Mouse (Mus musculus): ENCODE measurements around the gene Trim44. TPM values are rescaled to one million over a fixed set of nuclear protein-coding genes. Genes with fewer than 3 reads are reported as not detected.

Gene Trim44
- total RNA-seq, 2 experiments from 2014 or later: 38.6 to 40.6 TPM

DNA sequence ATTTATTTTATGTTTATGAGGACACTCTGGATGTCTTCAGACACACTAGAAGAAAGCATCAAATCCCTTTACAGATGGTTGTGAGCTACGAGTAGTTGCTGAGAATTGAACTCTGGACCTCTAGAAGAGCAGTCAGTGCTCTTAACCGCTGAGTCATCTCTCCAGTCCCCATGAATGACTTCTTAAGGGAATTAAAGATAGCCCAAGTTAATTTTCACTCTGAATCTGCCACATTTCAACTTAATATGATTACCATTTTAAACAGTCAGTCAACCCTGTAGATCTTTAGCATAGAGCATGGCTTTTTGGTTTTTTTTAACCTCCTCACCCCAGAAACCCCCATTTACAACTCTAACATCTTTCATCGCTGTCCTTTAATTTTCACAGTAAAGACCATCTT lies 2.1 kb upstream of the Trim44 start:
- intact Hi-C loops (cut with DNase I): no loop called here
- DNase-seq: no peak

DNA sequence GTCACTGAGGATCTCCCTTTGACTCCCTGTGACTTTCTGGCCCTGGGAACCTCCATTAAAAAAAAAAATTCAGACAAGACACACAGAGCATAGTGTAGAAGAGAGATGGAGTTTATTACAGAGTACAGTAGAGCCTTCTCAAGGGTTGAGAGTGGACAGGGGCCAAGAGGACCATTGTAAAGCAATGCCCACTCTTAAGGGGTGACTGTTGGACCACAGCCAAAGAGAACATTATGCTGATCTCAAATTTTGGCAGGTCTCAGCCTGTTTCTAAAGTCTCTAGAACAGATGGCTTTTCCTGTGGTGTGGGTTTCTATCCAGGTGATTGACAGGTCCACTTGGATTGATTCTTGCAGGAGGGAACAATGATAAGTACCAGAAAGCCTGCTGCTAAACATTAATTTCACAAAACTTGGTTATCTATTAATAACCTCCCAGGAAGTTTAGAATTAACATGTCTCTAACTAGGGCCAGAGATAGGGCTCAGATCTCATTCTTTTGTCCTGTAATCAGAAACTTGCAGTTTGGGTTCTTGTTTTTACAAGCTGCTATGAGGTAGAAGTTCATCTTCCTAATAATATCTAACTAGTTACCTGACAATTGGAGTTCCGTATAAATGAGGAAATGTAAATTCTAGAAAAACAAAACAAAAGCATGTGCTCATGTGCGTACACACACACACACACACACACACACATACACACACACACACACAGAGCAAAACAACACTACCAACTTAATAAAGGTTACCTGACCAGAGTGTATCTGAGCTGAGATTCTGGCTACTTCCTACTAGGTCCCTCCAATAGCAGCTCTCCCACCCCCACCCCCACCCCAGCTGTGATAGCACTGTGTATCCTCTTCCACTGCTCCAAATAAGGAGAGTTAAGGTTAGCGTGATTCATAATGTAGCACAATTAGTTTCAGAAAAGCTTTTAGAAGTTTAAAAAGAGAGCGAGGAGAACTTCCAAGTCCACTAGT lies 1.0 kb downstream of the Trim44 start:
- intact Hi-C loops (cut with DNase I): no loop called here

GRCm38 (mm10) chr2:102403982-102404381 lies 3.6 kb downstream of the Trim44 start:
- no peak for DNase-seq
- intact Hi-C loops (cut with DNase I): loop anchor here (2.0 kb wide), 1 partner anchor 41 kb away; no protein-coding TSS in a partner anchor

More for the DNA sequence above, 1.0 kb downstream of the Trim44 start:
- DNase-seq: no peak

DNA sequence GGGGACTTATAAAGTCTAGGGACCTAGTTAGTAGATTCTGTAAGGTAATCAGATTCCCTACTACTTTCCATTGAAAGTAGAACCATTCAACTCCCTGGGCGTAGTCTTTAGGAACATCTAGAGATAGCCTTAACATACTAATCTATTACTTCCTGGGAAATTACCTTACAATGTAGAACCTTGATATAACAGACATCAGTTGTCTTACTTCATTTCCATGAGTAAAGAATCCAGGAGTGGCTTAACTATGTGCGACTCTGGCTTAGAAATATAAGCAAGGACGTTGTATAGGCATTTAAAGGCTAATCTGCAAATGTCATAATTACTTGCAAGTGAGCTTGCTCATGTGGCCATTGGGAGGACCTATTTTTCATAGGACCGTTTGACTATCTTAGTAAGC lies 4.3 kb downstream of the Trim44 start:
- intact Hi-C loops (cut with DNase I): loop anchor here (2.0 kb wide), 1 partner anchor 41 kb away; no protein-coding TSS in a partner anchor
- no peak for DNase-seq

GRCm38 (mm10) chr2:102401352-102401692 lies 6.3 kb downstream of the Trim44 start:
- DNase-seq: no peak
- intact Hi-C loops (cut with DNase I): no loop called here

GRCm38 (mm10) chr2:102400605-102401351 lies 6.8 kb downstream of the Trim44 start:
- intact Hi-C loops (cut with DNase I): no loop called here
- DNase-seq: peak; percentile 88 to 90

- no peak for DNase-seq
- intact Hi-C loops (cut with DNase I): no loop called here
These were observed 7.6 kb downstream of the Trim44 start for GRCm38 (mm10) chr2:102399864-102400604.

DNA sequence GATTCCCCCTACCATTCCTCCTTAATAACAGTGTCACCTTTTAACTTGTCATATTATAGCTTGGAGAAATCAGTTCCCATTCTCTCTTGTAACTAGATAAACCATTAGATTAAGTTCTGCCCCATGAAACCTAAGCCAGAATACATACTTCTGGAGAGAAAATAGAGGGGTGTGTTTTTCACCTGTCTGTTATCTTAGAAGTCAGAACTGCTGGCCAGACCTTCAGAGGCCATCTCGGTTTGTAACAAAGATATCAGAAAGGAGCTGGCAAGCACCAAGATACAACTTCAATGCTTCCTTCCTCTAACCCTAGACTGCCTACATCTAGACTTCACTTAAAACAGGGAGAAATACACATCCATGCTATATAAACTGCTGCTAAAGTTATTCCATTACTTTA lies 11.1 kb downstream of the Trim44 start:
- no peak for DNase-seq
- intact Hi-C loops (cut with DNase I): no loop called here

- intact Hi-C loops (cut with DNase I): no loop called here
- DNase-seq: no peak
These were observed 14.2 kb downstream of the Trim44 start for GRCm38 (mm10) chr2:102393457-102393856.

- intact Hi-C loops (cut with DNase I): no loop called here
- DNase-seq: no peak
These were observed 22.2 kb downstream of the Trim44 start for GRCm38 (mm10) chr2:102385328-102385902.

DNA sequence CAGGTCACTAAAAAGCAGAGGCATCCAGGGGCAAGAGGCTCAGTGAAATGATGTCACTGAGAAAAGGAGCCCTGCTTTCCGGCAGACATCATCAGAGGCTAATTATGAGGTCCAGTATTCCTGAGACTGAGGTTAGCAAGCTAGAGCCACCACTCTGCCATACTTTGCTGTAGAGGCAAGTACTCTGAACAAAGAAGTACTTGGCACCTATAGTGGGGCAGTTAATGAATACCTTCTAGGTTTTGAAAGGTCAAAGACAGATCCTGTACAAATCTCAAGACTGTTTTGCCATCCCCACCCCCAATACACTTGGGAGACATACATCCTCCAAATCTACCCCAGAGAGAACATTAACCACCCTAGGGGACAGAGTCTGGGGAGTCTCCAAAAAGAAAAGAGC lies 23.1 kb downstream of the Trim44 start:
- DNase-seq: no peak
- intact Hi-C loops (cut with DNase I): no loop called here

- DNase-seq: no peak
- intact Hi-C loops (cut with DNase I): no loop called here
These were observed 23.6 kb downstream of the Trim44 start for GRCm38 (mm10) chr2:102384057-102384456.

GRCm38 (mm10) chr2:102383069-102383834 lies 24.4 kb downstream of the Trim44 start:
- intact Hi-C loops (cut with DNase I): no loop called here
- no peak for DNase-seq

- intact Hi-C loops (cut with DNase I): no loop called here
- DNase-seq: no peak
These were observed 25.1 kb downstream of the Trim44 start for GRCm38 (mm10) chr2:102382519-102382918.

DNA sequence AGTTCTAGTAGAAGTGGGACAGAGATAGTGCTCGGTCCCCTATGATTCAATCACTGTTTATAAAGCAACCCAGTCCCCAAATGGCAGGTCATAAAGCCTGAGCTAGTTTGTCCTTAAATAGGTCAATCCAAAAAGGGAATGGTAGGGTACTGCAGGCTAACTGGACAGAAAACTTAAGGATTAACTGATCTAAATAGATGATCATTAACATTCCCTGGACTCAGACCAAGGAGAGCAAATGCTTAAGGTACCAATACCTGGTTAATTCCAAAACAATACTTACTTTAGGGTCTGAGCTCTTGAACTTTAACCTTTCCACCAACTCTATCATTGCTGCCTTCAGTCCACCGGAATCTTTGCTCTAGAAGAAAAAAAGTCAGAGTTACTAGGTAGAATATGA lies 27.0 kb downstream of the Trim44 start:
- intact Hi-C loops (cut with DNase I): no loop called here
- DNase-seq: no peak

DNA sequence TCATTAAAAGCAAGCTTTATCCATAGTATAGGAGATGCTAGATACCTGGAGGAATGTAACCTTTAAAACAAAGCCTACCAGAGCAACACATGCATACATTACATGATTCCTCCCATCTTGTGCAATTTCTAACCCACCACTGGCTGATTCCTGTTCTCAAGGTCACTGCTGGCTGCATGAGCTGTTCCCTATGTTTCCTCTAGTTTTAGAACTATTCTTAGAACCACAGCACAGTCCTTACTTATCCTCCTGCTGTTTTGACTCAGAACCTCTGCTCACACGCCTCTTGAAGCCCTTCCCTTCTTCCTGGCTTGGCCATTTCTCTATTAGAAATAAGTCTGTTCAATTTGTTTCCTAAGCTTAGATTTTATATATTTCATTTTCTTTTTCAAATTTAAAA lies 28.7 kb downstream of the Trim44 start:
- DNase-seq: no peak
- intact Hi-C loops (cut with DNase I): no loop called here

DNA sequence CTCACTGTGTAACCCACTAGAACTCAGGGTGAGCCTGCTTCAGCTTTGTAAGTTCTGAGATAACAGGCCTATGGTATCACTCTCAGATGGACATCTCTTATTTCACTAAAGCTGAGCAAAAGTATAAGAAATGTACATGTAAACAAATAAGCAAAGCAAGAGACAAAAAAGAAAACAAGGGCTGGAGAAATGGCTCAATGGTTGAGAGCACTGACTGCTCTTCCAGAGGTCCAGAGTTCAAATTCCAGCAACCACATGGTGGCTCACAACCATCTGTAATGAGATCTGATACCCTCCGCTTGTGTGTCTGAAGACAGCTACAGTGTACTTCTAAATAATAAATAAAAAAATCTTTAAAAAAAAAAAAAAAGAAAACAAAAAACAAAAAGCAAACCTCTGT lies 29.2 kb downstream of the Trim44 start:
- DNase-seq: no peak
- intact Hi-C loops (cut with DNase I): no loop called here

DNA sequence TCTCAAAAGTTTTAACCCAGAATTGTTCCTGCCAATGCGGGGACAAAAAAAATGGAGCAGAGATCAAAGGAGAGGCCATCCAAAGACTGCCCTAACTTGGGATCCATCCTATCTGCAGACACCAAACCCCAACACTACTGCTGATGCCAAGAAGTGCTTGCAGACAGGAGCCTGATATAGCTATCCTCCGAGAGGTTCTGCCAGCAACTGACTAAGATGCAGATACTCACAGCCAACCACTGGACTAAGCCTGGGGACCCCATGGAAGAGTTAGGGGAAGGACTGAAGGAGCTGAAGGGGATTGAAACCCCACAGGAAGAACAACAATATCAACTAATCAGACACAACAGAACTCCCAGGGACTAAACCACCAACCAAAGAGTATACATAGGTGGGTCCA lies 30.3 kb downstream of the Trim44 start:
- DNase-seq: no peak
- intact Hi-C loops (cut with DNase I): no loop called here

DNA sequence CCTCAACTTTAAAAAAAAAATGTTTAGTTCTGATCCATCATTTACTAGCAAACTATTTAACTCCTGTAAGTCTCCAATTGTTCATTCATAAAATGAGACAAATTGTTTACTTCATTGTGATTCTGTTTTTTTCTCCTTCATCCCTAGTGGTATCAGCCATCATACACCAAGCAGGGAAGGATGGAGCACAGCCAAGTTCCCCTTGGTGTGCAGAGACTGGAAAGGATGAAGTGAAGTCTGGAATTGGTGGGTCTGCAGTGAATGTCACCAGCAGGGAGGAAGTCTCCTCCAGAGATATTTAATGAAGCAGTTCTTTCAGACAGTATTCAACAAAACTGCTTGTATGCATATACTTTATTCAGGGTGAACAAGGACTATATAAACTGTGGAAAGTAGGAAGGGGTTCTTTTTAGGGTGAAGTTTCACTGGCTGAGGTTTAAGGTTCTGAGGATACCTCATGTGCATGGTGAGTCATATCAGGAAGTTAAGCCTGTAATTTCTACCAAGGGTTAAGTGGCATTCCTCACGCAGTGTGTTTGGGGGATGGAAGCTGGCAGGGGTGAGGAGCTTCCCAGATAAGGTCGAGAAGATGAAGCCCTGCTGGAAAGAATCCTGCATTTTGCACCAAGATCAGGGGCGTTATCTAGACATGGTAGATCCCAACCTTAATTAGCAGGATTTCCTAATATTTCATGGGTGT lies 34.1 kb downstream of the Trim44 start:
- no peak for DNase-seq
- intact Hi-C loops (cut with DNase I): no loop called here

All from heart, postnatal 10 days (tissue).